8 mouse cellular contexts compared by ENCODE assay signal in the genomic region with DNA sequence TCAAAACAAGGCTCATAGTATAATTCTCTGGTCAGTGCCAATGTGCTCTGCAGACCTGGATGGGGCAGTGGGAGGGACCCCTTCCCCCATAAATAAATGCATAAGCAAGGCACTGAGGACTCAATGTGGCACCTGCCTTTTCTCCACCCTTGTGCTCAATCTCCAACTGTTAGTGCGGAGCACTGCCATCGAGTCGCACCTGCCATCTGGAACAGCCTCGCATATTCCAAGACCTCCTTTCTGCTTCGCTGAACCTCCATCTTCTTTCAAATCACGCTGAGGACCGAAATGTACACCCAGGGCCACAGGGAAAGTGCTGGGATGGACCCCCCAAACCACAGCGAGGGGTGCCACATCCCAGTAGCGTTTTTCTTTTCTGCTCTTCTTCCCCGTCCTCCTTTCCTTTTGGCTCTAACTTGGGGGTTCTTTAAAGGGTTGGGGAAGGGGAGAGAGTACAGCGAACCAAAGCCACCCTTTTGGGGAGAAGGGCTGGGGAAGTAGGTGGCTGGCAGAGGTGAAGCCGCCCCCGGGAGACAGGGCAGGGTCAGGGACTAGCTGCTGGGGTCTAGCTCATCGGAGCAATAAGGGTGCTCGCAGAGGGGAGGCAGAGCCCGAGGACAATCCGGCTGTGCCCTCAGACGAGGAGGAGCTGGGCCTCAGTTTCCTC. TPM values are rescaled to one million over a fixed set of nuclear protein-coding genes. Genes with fewer than 3 reads are reported as not detected.
DNase-seq lines count a peak whose midpoint lies in the region; ATAC-seq and TF ChIP-seq lines count a peak whose summit lies in the region.

No protein-coding gene starts in this region.

- no peaks in the 10 kb centered on the region for H3K9me3 ChIP-seq in megakaryocyte, embryonic 14.5 days
- no peaks in the 10 kb centered on the region for H3K9me3 ChIP-seq in embryonic facial prominence, embryonic 10.5 days
- no peaks in the 10 kb centered on the region for H3K9me3 ChIP-seq in limb, embryonic 10.5 days (replicated peaks)

- ATAC-seq in megakaryocyte, adult 5-6 weeks (ENCODE audit: poor library complexity, severe bottlenecking): no peak
- ATAC-seq in inflammation-experienced regulatory T-cells, adult 6 months: no peak

- TF ChIP-seq CTCF in small intestine, adult 2 months (IDR thresholded peaks at IDR 0.05; ENCODE audit: extremely low read depth, insufficient read length, insufficient replicate concordance, low read depth, low read length): no peak

- H3K27ac ChIP-seq in embryonic facial prominence, embryonic 10.5 days (replicated peaks): peak overlapping the region; percentile 81
- H3K27ac ChIP-seq in limb, embryonic 10.5 days: peak overlapping the region; percentile 74; the same call in 1 of the 2 replicates
- H3K27ac ChIP-seq in small intestine, adult 2 months (ENCODE audit: insufficient read depth, low read depth, low read length): no peak overlapping the region

- H3K36me3 ChIP-seq in megakaryocyte, embryonic 14.5 days (replicated peaks; ENCODE audit: low read length): peaks cover 58% of the 10 kb centered on the region
- H3K36me3 ChIP-seq in embryonic facial prominence, embryonic 10.5 days (replicated peaks): no peaks in the 10 kb centered on the region
- no peaks in the 10 kb centered on the region for H3K36me3 ChIP-seq in limb, embryonic 10.5 days
- no peaks in the 10 kb centered on the region for H3K36me3 ChIP-seq in small intestine, adult 2 months (ENCODE audit: control insufficient read depth, insufficient read depth, low read length)

- 10% methylated on average over 18 of the region's 18 CpGs for WGBS in embryonic facial prominence, embryonic 10.5 days
- WGBS in limb, embryonic 10.5 days: 9% methylated on average over 18 of the region's 18 CpGs
- 56% methylated on average over 18 of the region's 18 CpGs for WGBS in small intestine, adult 2 months

- DNase-seq in embryonic facial prominence, embryonic 10.5 days (ENCODE audit: low spot score): no peak
- DNase-seq in limb, embryonic 10.5 days (ENCODE audit: low spot score): no peak
- DNase-seq in layer of hippocampus, adult 8-10 months (ENCODE audit: low spot score in 2 of 2): no peak
- no peak for DNase-seq in kidney, postnatal 36 days

- TF ChIP-seq POLR2A in small intestine, adult 2 months (IDR thresholded peaks at IDR 0.05; ENCODE audit: low read depth, low read length): no peak

- H3K4me3 ChIP-seq in megakaryocyte, embryonic 14.5 days (replicated peaks): peak overlapping the region; percentile 95
- peak overlapping the region; percentile 76 for H3K4me3 ChIP-seq in embryonic facial prominence, embryonic 10.5 days
- H3K4me3 ChIP-seq in limb, embryonic 10.5 days: peak overlapping the region; percentile 72
- peak overlapping the region; percentile 94 for H3K4me3 ChIP-seq in small intestine, adult 2 months (ENCODE audit: low read depth, low read length)

- peaks cover 93% of the 10 kb centered on the region for H3K4me1 ChIP-seq in megakaryocyte, embryonic 14.5 days
- H3K4me1 ChIP-seq in embryonic facial prominence, embryonic 10.5 days: peaks cover 58% of the 10 kb centered on the region
- H3K4me1 ChIP-seq in limb, embryonic 10.5 days: peaks cover 53% of the 10 kb centered on the region
- peaks cover 17% of the 10 kb centered on the region for H3K4me1 ChIP-seq in small intestine, adult 2 months (ENCODE audit: control insufficient read depth, insufficient read depth, insufficient read length, low read length)

- H3K27me3 ChIP-seq in megakaryocyte, embryonic 14.5 days (replicated peaks): no peaks in the 10 kb centered on the region
- H3K27me3 ChIP-seq in embryonic facial prominence, embryonic 10.5 days (replicated peaks; ENCODE audit: low read depth, poor library complexity, severe bottlenecking): peaks cover 60% of the 10 kb centered on the region
- H3K27me3 ChIP-seq in limb, embryonic 10.5 days (ENCODE audit: low read depth, poor library complexity, severe bottlenecking): peaks cover 52% of the 10 kb centered on the region
- no peaks in the 10 kb centered on the region for H3K27me3 ChIP-seq in small intestine, adult 2 months (ENCODE audit: control insufficient read depth, insufficient read depth, low read length)

RNA-seq across cellular contexts. Expression of a gene that starts 0.9 kb away (rescaled TPM):
- 0.54 TPM in 1 of 2 replicates, not detected in the other for polyA plus RNA-seq in megakaryocyte, embryonic 14.5 days (2012; ENCODE audit: insufficient read depth, low replicate concordance)
- not detected in 2 replicates for total RNA-seq in megakaryocyte, adult 5-6 weeks (2015)
- not detected in 2 replicates for total RNA-seq in megakaryocyte, adult 5-6 weeks (2017)
- polyA plus RNA-seq in embryonic facial prominence, embryonic 10.5 days (2016; fragmentation: Nextera tagmentation; extraction: Ambion mirVana): not detected in 2 replicates
- polyA plus RNA-seq in limb, embryonic 10.5 days (2016; fragmentation: Nextera tagmentation; extraction: Ambion mirVana): not detected in 2 replicates
- not detected in 2 replicates for polyA plus RNA-seq in small intestine, adult 2 months (2012; rRNA removed)
- not detected for polyA plus RNA-seq in inflammation-experienced regulatory T-cells, adult 6 months (2017; shearing (Covaris generic))
- total RNA-seq in layer of hippocampus, adult 8-10 months (2022): 1 to 10 TPM in 1 of 4 experiments, not detected in 3; 1.8 TPM

RNA-seq across cellular contexts. Expression of a gene that starts 38.1 kb away (rescaled TPM):
- 10.6 and 40.8 TPM in 2 replicates for polyA plus RNA-seq in megakaryocyte, embryonic 14.5 days (2012; ENCODE audit: insufficient read depth, low replicate concordance)
- 1.2 and 2.1 TPM in 2 replicates for total RNA-seq in megakaryocyte, adult 5-6 weeks (2015)
- total RNA-seq in megakaryocyte, adult 5-6 weeks (2017): 0.20 and 0.62 TPM in 2 replicates
- polyA plus RNA-seq in embryonic facial prominence, embryonic 10.5 days (2016; fragmentation: Nextera tagmentation; extraction: Ambion mirVana): 23.5 and 23.7 TPM in 2 replicates
- 15.8 and 17.2 TPM in 2 replicates for polyA plus RNA-seq in limb, embryonic 10.5 days (2016; fragmentation: Nextera tagmentation; extraction: Ambion mirVana)
- polyA plus RNA-seq in small intestine, adult 2 months (2012; rRNA removed): 23.5 and 47.5 TPM in 2 replicates
- 1 to 10 TPM; 2.4 to 3.9 (median 2.4) TPM for polyA plus RNA-seq in inflammation-experienced regulatory T-cells, adult 6 months (2017; shearing (Covaris generic))
- 10 to 100 TPM; 44.4 to 47.8 (median 45.1) TPM for total RNA-seq in layer of hippocampus, adult 8-10 months (2022)
